Mouse (Mus musculus) embryonic fibroblast, embryonic 13.5 days (primary cell): ENCODE measurements at regions not wholly inside any gene's neighbourhood (a gene's known extent, or its start where the extent isn't known, plus 50 kb on each side); places are given as distances from the start of the nearest gene placed in this dataset.

ENCODE experiments used
- CTCF ChIP-seq: IDR thresholded peaks from 2 replicates; pipeline ENCODE4 v1.5.1; 2011; ENCODE audit warnings: mild to moderate bottlenecking, control low read depth, low read length, moderate library complexity, borderline replicate concordance; ENCODE audit not compliant: insufficient read depth
- POLR2A ChIP-seq: IDR thresholded peaks from 2 replicates; pipeline ENCODE4 v1.6.1; 2011; ENCODE audit warnings: low read depth, mild to moderate bottlenecking, control low read depth, low read length, moderate library complexity

- TF ChIP-seq POLR2A (no peak), CTCF (no peak)
Measured at GRCm38 (mm10) chr15:64618471-64618870, 199.0 kb upstream of the Gm21798 start.
